Mouse (Mus musculus) embryonic facial prominence, embryonic 10.5 days (tissue): ENCODE data around the gene Unc80. TPM values are rescaled to one million over a fixed set of nuclear protein-coding genes. Genes with fewer than 3 reads are reported as not detected.
A peak's percentile ranks its signal among the peaks of the same experiment; 100 is the strongest.
"Not testable (repeated sequence)": the region's sequence is repeated elsewhere in the genome, so short reads cannot be mapped to it uniquely, and the experiment has no call there.

Experiments used
- DNase-seq: peaks from one replicate; pipeline ENCODE4 v3.0.0-alpha.2; 2017; ENCODE audit warnings: low spot score
- H3K27ac ChIP-seq: fragments of 300-500 bp; sonication (generic); replicated peaks from 2 replicates; pipeline ENCODE4 v1.5.1; 2016; ENCODE audit warnings: mild to moderate bottlenecking
- H3K27me3 ChIP-seq: fragments of 300-500 bp; sonication (generic); replicated peaks from 2 replicates; pipeline ENCODE4 v1.6.1; 2016; ENCODE audit warnings: low read depth, mild to moderate bottlenecking; ENCODE audit not compliant: poor library complexity, severe bottlenecking
- H3K36me3 ChIP-seq: fragments of 300-500 bp; sonication (generic); replicated peaks from 2 replicates; pipeline ENCODE4 v1.6.1; 2016; ENCODE audit warnings: mild to moderate bottlenecking, moderate library complexity
- H3K4me1 ChIP-seq: fragments of 300-500 bp; sonication (generic); 2 replicates; pipeline ENCODE4 v1.6.1; 2016
- H3K4me3 ChIP-seq: fragments of 300-500 bp; sonication (generic); 2 replicates; pipeline ENCODE4 v1.5.1; 2016; ENCODE audit warnings: mild to moderate bottlenecking, moderate library complexity
- H3K9me3 ChIP-seq: fragments of 300-500 bp; sonication (generic); 2 replicates; pipeline ENCODE4 v1.6.1; 2016; ENCODE audit warnings: mild to moderate bottlenecking
- WGBS: fragments of 180-500 bp; shearing (Covaris S2); methylation state at CpG from one replicate; pipeline ENCODE4 v1.1.7; 2016; 5-methylcytosine and 5-hydroxymethylcytosine counted together
- polyA plus RNA-seq: library from polyadenylated mRNA; unstranded; fragments of >200 nt; fragmentation: Nextera tagmentation; extraction: Ambion mirVana; gene quantifications from 2 replicates; pipeline ENCODE4 v1.2.1, GENCODE M21; 2016

Gene Unc80
- polyA plus RNA-seq, 1 experiment from 2014 or later = 0.10 TPM

DNA sequence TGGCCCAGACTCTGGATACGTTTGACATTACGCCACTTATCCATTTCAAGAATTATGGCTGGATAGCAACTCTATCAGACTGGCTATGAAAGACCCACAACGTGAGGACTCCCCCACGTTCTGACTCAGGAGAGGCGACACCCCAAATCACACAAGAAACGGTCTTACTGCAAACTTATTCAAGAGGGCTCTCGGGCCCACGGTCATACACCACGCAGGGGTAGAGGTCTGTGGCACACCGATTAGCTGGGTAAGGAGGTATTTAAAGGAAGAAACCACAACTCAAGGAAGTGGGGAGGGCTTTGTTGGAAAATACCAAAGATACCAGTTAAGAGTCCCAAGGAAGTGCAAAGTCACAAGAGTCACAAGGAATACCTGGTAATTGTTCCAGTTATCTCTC is 231.5 kb downstream of the Unc80 start:
- H3K27me3 ChIP-seq, DNase-seq, H3K9me3 ChIP-seq, H3K4me3 ChIP-seq, H3K36me3 ChIP-seq, H3K27ac ChIP-seq: not testable (repeated sequence)
- 85% methylated on average over 10 of the region's 10 CpGs for WGBS
- H3K4me1 ChIP-seq = peaks cover 16% of the 10 kb centered on the region

DNA sequence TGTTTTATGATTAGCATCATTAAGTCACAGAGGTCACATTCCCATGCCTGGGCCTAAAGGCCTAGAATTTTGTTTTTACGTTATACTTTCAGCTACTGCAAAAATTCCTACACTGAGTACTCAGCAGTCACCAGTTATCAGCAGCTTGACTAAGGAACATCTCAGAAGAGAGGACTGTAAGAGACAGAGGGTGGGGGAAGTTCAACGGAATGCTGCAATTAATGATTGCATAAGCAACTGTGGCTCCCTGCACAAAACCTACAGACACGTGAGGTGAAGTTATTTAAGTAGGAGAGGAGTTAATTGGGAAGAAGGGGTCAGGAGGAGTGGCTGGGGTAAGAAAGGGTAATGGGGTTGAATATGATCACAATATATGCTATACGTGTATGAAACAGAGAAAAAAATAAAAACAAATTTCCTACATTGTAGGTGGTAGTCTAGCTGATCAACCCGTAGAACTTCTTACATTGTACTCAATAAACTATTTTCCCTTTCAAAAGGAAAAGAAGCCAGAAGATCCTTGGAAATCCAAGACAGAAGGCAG is 232.1 kb downstream of the Unc80 start:
- DNase-seq = no peak
- Histone ChIP-seq H3K36me3 (0 out of 2 replicates have a peak, but pooled peaks cover 4% of the 10 kb centered on the region), H3K4me3 (peak overlapping the region; percentile 81), H3K9me3 (no peaks in the 10 kb centered on the region), H3K27me3 (no peaks in the 10 kb centered on the region), H3K27ac (peak overlapping the region; percentile 25), H3K4me1 (peaks cover 17% of the 10 kb centered on the region)
- WGBS = 44% methylated on average over 5 of the region's 5 CpGs

DNA sequence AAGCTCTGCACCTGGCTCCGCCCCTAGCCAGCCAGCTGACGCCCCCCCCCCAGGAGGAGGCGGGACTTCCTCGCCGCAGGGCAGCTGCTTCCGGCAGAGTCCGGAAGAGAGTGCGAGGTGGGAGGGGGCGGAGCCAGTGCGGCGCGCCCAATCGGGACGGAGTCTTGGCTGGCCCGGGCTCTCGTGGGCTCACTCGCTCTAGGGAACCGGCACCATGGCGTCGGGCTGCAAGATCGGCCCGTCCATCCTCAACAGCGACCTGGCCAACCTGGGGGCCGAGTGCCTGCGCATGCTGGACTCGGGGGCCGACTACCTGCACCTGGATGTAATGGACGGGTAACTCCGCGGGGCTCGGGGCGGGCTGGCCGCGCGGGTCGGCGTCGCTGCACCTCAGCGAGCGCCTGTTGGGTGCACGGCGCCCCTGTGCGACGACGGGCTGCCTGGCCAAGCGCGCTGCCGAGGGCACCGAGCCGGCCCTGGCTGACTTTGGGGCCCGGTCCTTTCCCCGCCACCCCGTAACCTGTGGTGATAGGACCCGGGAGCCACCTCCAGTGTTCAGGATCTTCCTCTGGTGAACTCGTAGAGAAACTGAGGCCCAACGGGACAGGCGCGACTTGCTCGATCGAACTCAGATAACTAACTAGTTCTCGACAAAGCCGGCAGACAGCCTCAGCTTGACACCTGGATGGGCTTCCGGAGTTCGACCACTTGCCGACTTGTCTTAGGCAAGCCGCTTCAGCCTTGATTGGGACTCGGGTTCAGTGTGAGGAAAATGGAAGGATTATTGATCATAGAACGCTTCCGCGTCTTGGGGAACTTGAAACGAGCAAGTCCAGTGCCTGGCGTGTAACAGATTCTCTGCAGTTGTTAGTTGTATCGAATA is 232.8 kb downstream of the Unc80 start, which contains the start of gene Rpe:
Gene Rpe, plus strand, starts transcription at position 139 of the 883 bp plus-strand sequence.
- peaks cover 5% of the 10 kb centered on the region; the same call in 1 of the 2 replicates for H3K36me3 ChIP-seq
- peak within 1 kb of the TSS; percentile 81 for H3K4me3 ChIP-seq
- peak within 1 kb of the TSS; percentile 92 for H3K27ac ChIP-seq
- H3K27me3 ChIP-seq = no peaks in the 10 kb centered on the region
- H3K4me1 ChIP-seq = peaks cover 17% of the 10 kb centered on the region
- under 1% methylated on average over 73 of the region's 73 CpGs for WGBS
- no peaks in the 10 kb centered on the region for H3K9me3 ChIP-seq
- DNase-seq = peak; percentile 97

DNA sequence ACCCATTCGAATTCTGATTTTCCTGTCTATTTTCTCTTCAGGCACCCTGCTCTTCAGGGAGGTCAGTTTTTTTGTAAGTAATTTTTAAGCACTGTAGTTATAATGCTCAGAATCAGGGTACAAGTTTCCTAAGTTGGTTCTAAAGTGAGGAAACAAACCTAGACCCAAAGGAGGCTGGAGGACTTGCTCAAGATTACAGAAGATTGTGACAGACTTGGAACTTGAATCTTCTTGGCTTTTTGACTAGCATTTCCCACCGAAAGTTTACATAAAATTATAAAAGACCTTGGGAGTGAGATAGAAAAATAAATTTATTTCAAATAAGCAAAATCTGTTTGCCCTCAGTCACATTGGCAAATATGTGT is 233.4 kb downstream of the Unc80 start:
- peaks cover 11% of the 10 kb centered on the region for H3K36me3 ChIP-seq
- H3K27me3 ChIP-seq = no peaks in the 10 kb centered on the region
- DNase-seq = no peak
- 32% methylated on average over 2 of the region's 2 CpGs for WGBS
- peaks cover 17% of the 10 kb centered on the region for H3K4me1 ChIP-seq
- peak overlapping the region; percentile 92 for H3K27ac ChIP-seq
- no peaks in the 10 kb centered on the region for H3K9me3 ChIP-seq
- H3K4me3 ChIP-seq = peak overlapping the region; percentile 81

DNA sequence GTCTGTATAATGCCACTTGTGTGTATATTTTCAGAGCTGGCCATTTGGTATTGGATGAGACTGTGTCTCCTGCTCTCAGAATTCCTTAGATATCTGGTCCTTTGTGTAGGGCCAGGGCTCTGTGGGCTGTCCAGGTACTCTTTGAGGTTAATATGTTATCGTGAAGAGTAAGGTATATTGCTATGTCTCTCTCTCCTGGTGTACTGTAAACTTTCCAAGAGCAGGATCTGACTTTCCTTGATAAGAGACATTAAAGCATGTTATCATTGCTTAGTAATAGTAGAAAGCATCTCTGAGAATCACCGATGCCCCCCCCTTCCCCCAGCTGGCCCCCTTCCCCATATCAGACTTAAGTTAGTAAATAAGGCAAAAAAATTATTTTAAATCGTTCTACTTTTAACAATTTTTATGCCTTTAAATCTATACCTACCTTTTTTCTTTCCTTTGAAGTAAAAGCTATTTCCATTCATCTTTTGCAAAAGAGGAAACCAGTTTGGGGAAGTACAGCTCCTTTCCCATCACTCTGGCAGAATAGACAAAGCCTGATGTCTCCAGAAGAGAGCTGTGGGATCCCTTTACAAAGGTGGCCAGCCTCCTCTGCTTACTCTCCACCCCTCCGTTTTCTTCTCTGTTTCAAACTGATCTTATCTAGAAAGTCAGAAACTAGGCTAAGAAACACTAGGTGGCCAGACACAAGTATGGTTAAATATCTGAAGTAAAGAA is 234.6 kb downstream of the Unc80 start:
- Histone ChIP-seq H3K9me3 (no peaks in the 10 kb centered on the region), H3K27me3 (no peaks in the 10 kb centered on the region), H3K4me3 (no peak overlapping the region), H3K4me1 (peaks cover 17% of the 10 kb centered on the region), H3K36me3 (peaks cover 23% of the 10 kb centered on the region), H3K27ac (no peak overlapping the region)
- no peak for DNase-seq
- WGBS = 85% methylated on average over 4 of the region's 4 CpGs

DNA sequence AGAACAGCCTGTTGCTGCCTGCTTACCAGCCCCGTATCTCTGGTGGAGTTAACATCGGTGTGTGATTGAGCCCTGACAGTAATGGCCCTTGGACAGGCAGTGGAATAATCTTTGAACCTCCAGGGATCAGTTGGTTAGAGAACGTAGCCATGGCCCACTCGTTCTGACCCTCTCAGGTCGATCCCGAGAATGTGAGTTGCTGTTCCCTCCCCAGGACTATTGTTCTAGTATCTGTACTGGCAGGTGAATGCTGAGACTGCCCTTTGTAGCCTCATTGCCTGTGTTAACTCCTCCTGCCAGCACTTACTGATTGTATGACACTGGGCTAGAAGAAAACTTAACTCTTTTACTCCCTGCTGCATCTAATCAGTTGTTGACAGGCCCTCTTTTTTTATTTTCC is 236.4 kb downstream of the Unc80 start:
- H3K9me3 ChIP-seq = no peaks in the 10 kb centered on the region
- no peaks in the 10 kb centered on the region for H3K27me3 ChIP-seq
- peaks cover 41% of the 10 kb centered on the region for H3K36me3 ChIP-seq
- H3K4me1 ChIP-seq = peaks cover 17% of the 10 kb centered on the region
- H3K27ac ChIP-seq = no peak overlapping the region
- no peak overlapping the region for H3K4me3 ChIP-seq
- DNase-seq = no peak
- 78% methylated on average over 6 of the region's 6 CpGs for WGBS

DNA sequence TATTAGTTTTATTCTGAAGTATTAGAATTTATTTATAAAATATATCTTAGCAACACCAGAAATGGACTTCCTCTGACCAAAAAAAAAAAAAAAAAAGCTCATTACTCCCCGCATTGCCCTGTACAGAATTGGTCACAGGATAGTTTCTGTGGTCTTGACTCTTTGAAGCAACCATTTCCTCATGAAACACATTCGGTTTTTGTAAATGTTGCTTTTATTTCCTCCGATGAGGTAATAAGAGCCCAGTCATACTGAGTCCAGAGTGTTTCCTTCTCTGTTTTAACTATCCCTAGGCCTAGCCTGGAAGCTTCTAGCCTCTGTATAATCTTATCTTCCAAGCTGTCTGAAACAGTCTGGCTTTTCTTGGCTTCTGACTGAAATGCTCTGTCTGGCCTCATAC is 244.7 kb downstream of the Unc80 start:
- WGBS = 94% methylated on average over 3 of the region's 3 CpGs
- Histone ChIP-seq H3K4me1 (no peaks in the 10 kb centered on the region), H3K36me3 (peaks cover 89% of the 10 kb centered on the region), H3K4me3 (no peak overlapping the region), H3K27ac (no peak overlapping the region), H3K9me3 (no peaks in the 10 kb centered on the region), H3K27me3 (no peaks in the 10 kb centered on the region)
- no peak for DNase-seq

DNA sequence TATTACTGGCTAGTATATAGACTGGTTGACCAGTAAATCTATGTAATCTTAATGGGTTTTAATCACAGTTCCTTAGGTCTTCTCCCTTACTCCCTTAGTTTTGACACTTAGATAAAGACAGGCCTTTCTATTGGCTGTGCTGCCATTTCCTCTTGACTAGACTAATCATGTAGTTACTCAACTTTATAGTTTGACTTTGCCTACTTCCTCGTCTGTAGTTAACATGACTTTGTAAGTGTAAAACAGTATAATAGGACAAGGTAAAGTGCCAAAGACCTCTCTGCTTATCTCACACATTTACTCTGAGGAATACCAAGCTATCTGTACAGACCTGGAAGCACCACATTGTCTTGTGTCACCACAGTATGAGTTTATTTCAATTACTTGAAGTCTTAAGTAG is 262.4 kb downstream of the Unc80 start:
- peaks cover 38% of the 10 kb centered on the region for H3K36me3 ChIP-seq
- no peaks in the 10 kb centered on the region for H3K4me1 ChIP-seq
- 79% methylated on average over 1 of the region's 1 CpGs for WGBS
- H3K9me3 ChIP-seq = no peaks in the 10 kb centered on the region
- H3K27ac ChIP-seq = no peak overlapping the region
- no peaks in the 10 kb centered on the region for H3K27me3 ChIP-seq
- no peak for DNase-seq
- H3K4me3 ChIP-seq = no peak overlapping the region

Other genes with a start within 250 kb of the Unc80 start
- gene Rpe, start 232.5 kb downstream of the Unc80 start, polyA plus RNA-seq = 48.0 and 48.2 TPM in 2 replicates